19 mouse cellular contexts compared by ENCODE assay signal in the genomic region with DNA sequence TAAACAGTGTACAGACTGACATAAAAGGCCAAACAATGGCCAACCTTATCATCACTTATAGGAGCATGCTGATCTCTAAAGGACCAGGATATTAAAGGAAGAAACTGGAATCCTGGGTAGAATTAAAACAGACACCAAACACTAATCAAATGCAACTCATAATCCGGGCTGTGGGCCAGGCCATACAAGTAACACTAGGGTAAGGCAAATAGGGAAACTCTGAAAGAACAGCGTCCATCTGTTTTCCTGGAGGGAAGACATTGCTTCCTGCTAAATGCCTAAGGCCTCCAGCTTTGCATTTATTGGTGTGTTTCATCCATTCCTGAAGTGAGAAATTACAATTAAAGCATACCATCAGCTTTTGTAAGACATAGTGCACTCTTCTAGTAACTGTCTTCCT.
DNase-seq lines count a peak whose midpoint lies in the region; ATAC-seq and TF ChIP-seq lines count a peak whose summit lies in the region.
"Had no signal": no experiment of that assay in that cellular context is flagged by ENCODE, and none has a peak within 500 bp of the region (broad histone marks: within the 10 kb centered on the region; RNA-seq: fewer than 3 reads in every experiment).

No protein-coding gene starts in this region.

- TF ChIP-seq POLR2A in brain, embryonic 14.5 days (IDR thresholded peaks at IDR 0.05; ENCODE audit: borderline replicate concordance, extremely low read depth, insufficient read depth, insufficient read length, poor library complexity, severe bottlenecking), result no peak

- no peaks in the 10 kb centered on the region for H3K9me3 ChIP-seq in hindbrain, embryonic 12.5 days (replicated peaks)
- H3K9me3 ChIP-seq: embryonic facial prominence, embryonic 12.5 days; forebrain, embryonic 12.5 days; heart, embryonic 13.5 days had no signal

- H3K4me3 ChIP-seq in gastrocnemius, adult 2 months, result no peak overlapping the region
- H3K4me3 ChIP-seq in hindbrain, embryonic 12.5 days, result no peak overlapping the region
- H3K4me3 ChIP-seq: embryonic facial prominence, embryonic 12.5 days; forebrain, embryonic 12.5 days; heart, embryonic 13.5 days had no signal

- TF ChIP-seq CTCF in gastrocnemius, adult 2 months (IDR thresholded peaks at IDR 0.05), result no peak
- no peak for TF ChIP-seq CTCF in brain, embryonic 14.5 days (IDR thresholded peaks at IDR 0.05; ENCODE audit: borderline replicate concordance, extremely low read depth, insufficient read depth, insufficient read length)

- no peaks in the 10 kb centered on the region for H3K4me1 ChIP-seq in hindbrain, embryonic 12.5 days
- H3K4me1 ChIP-seq: embryonic facial prominence, embryonic 12.5 days; forebrain, embryonic 12.5 days; heart, embryonic 13.5 days had no signal

- peaks cover 26% of the 10 kb centered on the region for H3K36me3 ChIP-seq in hindbrain, embryonic 12.5 days

- no peak overlapping the region for H3K4me2 ChIP-seq in hindbrain, embryonic 12.5 days (replicated peaks)
- H3K4me2 ChIP-seq: embryonic facial prominence, embryonic 12.5 days; forebrain, embryonic 12.5 days; heart, embryonic 13.5 days had no signal

- H3K27me3 ChIP-seq in hindbrain, embryonic 12.5 days, result no peaks in the 10 kb centered on the region
- H3K27me3 ChIP-seq: embryonic facial prominence, embryonic 12.5 days; forebrain, embryonic 12.5 days; heart, embryonic 13.5 days had no signal

- no peak overlapping the region for H3K9ac ChIP-seq in hindbrain, embryonic 12.5 days
- H3K9ac ChIP-seq: embryonic facial prominence, embryonic 12.5 days; forebrain, embryonic 12.5 days; forebrain, postnatal 0 days; heart, embryonic 13.5 days had no signal

- intact Hi-C loops in gastrocnemius, adult 2 months (cut with DNase I), result no loop called here
- intact Hi-C loops in left cerebral cortex, postnatal 14 days (cut with DNase I), result no loop called here

- 0 out of 2 replicates have a peak overlapping the region, but pooled peaks have one; percentile 8 for H3K27ac ChIP-seq in gastrocnemius, adult 2 months
- no peak overlapping the region for H3K27ac ChIP-seq in hindbrain, embryonic 12.5 days
- H3K27ac ChIP-seq: embryonic facial prominence, embryonic 12.5 days; forebrain, embryonic 12.5 days; heart, embryonic 13.5 days had no signal

- no peak for ATAC-seq in hindbrain, embryonic 12.5 days (ENCODE audit: low FRiP score)
- ATAC-seq: forebrain, postnatal 0 days; hindbrain, embryonic 16.5 days; inflammation-experienced regulatory T-cells, adult 6 months; intestine, postnatal 0 days had no signal

- WGBS in hindbrain, embryonic 12.5 days, result 93% methylated on average over 2 of the region's 2 CpGs

- DNase-seq in gastrocnemius, adult 2 months, result no peak
- no peak for DNase-seq in gastrocnemius, postnatal 10 days
- DNase-seq in brain, adult 2 months (ENCODE audit: low read depth, low spot score), result peak; percentile 58
- peak; percentile 23 for DNase-seq in brain, embryonic 14.5 days (ENCODE audit: low read depth)
- DNase-seq in cerebellum, adult 9-11 months, result peak; percentile 22
- DNase-seq in kidney, postnatal 36 days, result no peak
- no peak for DNase-seq in left cerebral cortex, postnatal 14 days (ENCODE audit: low spot score in 2 of 2)
- DNase-seq: adrenal gland, adult 8-10 months; forebrain, postnatal 0 days; gastrocnemius, postnatal 36 days; heart, adult 11 months; heart, postnatal 36 days had no signal

Comparison
In these comparisons a context has a peak if more than half of its experiments do, and no peak if none do; other contexts are left out.
1. DNase-seq: peak in brain, adult 2 months (single experiment), brain, embryonic 14.5 days (single experiment) and cerebellum, adult 9-11 months (single experiment); none in gastrocnemius, adult 2 months (single experiment), gastrocnemius, postnatal 10 days (single experiment), kidney, postnatal 36 days (0 of 2) and left cerebral cortex, postnatal 14 days (0 of 2).